Mouse (Mus musculus): Measurements from ENCODE around the gene Anks3.

Gene Anks3

GRCm38 (mm10) chr16:4963797-4964709 is at the start of gene Anks3:
Gene Anks3 (minus strand): TSS chr16:4964205.
- peak; percentile 99 for DNase-seq (ENCODE audit: low read depth, low spot score)

GRCm38 (mm10) chr16:5013054-5013838 is 49.2 kb upstream of the Anks3 start, which contains the start of gene Rogdi:
Gene Rogdi (minus strand): TSS chr16:5013553.
- DNase-seq (ENCODE audit: low read depth, low spot score), result peak; percentile 100

GRCm38 (mm10) chr16:5012036-5013005 is 48.3 kb upstream of the Anks3 start:
- peak; percentile 40 for DNase-seq (ENCODE audit: low read depth, low spot score)

DNA sequence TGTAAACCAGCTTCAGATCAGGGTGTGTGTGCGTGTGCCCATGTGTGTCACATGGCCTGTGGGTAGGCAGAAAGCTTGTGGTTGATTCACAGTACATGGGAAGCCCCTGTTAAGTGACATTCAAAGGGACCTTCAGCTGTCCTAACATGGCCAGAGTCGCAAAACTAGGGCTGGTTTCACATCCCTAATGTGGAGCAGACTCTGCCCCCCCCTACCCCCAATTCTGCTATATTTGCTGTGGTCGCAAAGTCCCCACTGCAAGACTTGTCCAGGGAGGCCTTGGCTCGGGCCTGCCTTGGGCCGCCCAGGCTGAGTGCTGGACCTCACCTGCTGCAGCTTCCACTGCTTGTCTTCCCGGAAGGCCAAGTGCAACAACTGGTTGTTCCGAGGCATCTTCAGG is 47.3 kb upstream of the Anks3 start:
- no peak for DNase-seq (ENCODE audit: low read depth, low spot score)

DNA sequence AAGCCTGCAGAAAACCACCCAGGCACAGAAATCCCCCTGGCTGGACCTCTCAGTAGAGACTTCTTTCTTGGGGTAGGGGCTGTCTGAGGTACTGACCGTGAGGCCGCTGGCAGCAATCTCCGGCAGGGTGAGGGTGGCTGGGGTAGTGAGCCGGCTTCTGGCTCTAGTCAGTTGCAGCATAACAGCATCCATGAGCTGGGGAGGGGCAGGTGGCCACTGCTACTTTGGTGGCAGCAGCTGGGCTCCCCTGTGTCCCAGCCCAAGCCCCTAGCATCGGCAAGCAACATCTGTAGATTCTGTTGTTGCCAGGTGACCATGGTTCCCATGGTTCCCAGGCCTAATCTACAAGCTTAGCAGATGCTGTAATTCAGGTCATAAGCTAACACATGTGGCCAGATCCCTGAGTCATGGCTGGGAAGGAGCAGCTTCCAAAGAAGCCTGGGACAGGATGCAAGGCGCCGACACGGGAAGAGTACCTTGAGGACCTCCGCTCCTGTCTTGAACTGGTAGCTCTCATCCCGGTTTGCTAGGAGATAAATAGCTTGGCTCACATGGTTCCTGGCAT is 46.4 kb upstream of the Anks3 start:
- DNase-seq (ENCODE audit: low read depth, low spot score), result peak; percentile 22

- no peak for DNase-seq (ENCODE audit: low read depth, low spot score)
Observed at GRCm38 (mm10) chr16:5008076-5008475, 44.1 kb upstream of the Anks3 start.

GRCm38 (mm10) chr16:5007492-5007891 is 43.5 kb upstream of the Anks3 start:
- no peak for DNase-seq (ENCODE audit: low read depth, low spot score)

GRCm38 (mm10) chr16:5007067-5007466 is 43.1 kb upstream of the Anks3 start, which contains the start of gene Smim22:
Gene Smim22 (plus strand): TSS chr16:5007288.
- no peak for DNase-seq (ENCODE audit: low read depth, low spot score)

GRCm38 (mm10) chr16:5000611-5001010 is 36.6 kb upstream of the Anks3 start:
- DNase-seq (ENCODE audit: low read depth, low spot score), result no peak

DNA sequence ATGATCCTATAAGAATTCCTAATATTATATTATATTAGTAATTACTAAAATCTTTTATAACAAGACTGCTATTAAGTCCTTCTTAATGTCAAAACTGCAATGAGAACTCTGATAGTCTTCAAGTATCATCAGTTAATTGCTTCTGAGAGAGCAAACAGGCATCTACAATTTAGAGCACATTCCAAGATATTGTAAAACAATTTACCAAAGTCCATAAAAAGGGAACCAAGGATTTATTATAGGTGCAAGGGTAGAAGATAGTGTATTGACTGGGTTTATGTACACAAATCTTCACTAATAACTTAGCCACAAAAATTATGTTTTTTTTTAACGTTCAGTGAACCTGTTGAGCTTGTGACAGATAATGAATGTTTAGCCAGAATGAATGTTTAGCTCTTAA is 35.0 kb upstream of the Anks3 start:
- DNase-seq (ENCODE audit: low read depth, low spot score), result no peak

GRCm38 (mm10) chr16:4997553-4997952 is 33.5 kb upstream of the Anks3 start, which contains the start of gene Sept12:
Gene Sept12 (minus strand): TSS chr16:4997852.
- DNase-seq (ENCODE audit: low read depth, low spot score), result no peak

GRCm38 (mm10) chr16:4993276-4993675 is 29.3 kb upstream of the Anks3 start:
- DNase-seq (ENCODE audit: low read depth, low spot score), result no peak

DNA sequence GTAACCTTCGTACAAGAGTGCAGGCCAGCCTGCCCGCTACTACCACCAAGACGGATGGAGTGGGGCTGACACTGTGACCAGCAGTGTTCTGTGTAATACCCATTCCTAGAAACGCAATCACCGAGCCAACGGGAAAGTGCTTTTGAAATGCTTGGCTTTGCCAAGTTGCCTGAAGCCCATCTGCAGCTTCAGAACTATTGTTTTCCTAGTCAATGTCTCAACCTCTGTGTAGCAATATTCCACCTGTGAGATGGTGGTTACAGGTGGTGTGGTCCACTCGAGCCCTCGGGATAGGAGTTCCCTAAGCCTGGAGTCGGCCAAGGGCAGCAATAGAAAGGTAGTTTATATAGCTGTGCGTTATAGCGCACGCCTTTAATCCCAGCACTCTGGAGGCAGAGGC is 20.7 kb upstream of the Anks3 start:
- no peak for DNase-seq (ENCODE audit: low read depth, low spot score)

DNA sequence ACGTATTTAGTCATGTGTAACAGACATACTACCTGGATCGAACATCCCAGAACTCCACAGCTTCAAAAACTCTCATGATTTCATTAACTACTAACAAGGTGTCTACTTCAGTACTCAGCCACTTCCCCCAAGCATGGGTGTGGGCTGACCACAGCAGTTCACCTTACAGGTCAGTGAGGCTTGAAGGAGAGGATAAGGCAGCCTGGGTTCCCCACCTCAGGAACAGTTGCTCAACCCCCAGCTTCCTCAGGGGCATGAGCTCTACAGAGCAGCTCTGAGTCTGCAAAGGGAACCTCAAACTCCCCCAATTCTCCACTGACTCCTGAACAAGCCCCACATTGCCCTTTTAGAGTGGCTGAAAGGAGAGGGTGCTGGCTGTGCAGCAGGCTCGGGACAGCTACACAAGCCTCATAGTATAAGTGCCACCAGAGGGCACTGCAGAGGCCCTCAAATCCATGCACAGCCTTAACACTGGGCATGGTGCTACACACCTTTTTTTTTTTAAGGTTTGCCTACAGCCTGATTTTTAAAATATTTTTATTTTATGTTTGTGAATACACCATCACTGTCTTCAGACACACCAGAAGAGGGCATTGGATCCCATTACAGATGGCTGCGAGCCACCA is 15.9 kb upstream of the Anks3 start:
- DNase-seq (ENCODE audit: low read depth, low spot score), result peak; percentile 72

DNA sequence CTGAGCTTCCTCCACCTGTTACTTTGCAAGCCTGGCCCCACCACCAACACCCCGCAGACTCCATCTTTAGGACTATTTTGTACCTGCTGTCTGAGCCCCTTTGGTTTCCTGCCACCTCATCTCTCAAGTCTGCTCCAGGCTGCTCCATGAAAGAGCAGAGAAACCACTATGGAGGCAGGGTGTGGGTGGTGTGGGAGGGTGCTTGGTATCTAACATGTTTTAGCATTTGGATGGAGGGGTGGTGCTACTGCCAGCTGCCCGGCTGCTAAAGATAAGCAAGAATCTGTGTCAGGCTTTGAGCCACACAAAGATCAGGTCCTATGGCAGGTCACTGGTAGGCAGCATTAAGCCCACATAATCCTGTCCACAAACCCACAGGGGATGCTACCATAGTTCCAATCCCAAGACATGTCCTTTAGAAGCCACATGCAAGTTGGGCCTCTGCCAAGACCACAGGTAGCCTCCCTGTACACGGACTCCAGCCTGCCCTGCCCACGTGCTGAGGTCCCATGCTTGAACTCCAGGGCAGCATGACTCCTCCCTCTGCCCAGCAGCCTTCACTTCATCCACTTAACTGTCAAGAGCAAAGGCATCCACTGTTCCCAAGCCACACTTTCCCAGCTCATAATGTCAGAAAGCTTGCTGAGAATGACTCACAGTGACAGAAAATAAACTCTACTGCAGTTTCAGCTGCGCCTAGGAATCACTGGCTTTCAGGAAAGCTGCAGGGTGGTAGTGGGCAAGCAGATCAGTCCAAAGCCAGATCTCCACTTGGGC is 14.5 kb upstream of the Anks3 start:
- peak; percentile 83 for DNase-seq (ENCODE audit: low read depth, low spot score)

DNA sequence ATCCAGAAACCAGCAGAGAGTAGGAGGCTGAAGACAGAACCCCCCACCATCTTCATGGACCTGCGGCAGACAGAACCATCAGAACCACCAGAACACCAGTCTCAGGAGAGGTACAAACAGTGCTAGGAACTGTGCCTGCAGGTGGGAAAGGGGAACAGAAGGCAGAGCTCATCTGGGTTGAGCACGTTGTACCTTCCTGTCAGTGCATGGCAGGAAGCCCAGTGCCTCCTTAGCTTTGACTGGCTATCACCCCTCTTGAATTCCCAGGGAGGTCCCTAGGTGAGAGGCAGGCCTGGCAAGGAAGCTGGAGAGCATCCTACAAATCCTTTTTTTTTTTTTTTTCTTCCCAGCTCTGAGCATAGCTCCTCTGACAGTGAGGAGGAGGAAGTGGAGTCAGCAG is 12.2 kb upstream of the Anks3 start:
- peak; percentile 91 for DNase-seq (ENCODE audit: low read depth, low spot score)

- peak; percentile 89 for DNase-seq (ENCODE audit: low read depth, low spot score)
Observed at GRCm38 (mm10) chr16:4974521-4974920, 10.5 kb upstream of the Anks3 start.

GRCm38 (mm10) chr16:4971626-4972025 is 7.6 kb upstream of the Anks3 start:
- DNase-seq (ENCODE audit: low read depth, low spot score), result no peak

DNA sequence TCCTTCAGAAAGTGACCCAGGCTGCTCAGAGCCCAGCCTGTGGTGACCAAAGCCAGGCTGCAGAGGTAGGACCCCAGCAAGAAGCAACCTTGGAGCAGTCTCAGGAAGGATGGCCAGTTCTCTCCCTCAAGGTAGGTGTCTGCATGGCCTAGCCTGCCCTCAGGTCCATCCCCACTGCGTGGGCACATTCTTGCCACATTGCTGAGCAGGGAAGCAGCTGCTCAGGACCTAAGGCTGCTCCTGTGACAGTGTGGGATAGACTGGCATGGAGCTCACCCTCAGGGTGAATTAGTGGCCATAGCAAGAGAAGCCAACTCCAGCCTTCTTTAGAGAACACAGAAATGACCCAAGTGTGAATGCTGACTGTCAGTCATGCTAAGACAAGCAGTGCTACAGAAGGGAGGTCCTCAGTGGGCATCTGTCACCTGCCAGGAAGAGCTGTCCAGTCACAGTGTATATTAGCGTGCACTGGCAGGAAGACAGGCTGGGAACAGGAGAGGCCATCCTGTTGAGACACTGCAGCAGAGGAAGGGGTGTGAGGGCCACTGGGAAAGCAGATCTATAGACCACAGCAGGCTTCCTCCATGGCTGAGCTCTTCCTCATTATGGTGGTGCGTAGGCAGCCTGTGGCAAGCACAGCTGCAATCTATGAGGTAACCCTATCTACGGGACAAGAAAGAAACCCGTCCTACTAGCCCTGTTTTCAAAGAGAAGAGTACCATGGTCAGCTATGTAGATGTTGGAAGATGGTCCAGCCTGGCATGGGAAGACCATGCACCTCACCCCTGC is 5.2 kb upstream of the Anks3 start:
- DNase-seq (ENCODE audit: low read depth, low spot score), result no peak

Data from brain, adult 2 months (tissue).